Mouse (Mus musculus): ENCODE results near the gene Tent5c.

- TF ChIP-seq CTCF (IDR thresholded peaks at IDR 0.05; ENCODE audit: extremely low read depth, insufficient read depth, insufficient read length, insufficient replicate concordance) (no peak), POLR2A (IDR thresholded peaks at IDR 0.05; ENCODE audit: low read depth, low read length) (no peak)
Observed at GRCm38 (mm10) chr3:100430731-100431130, 58.4 kb downstream of the Tent5c start.

All from spleen, adult 2 months (tissue).